Mouse (Mus musculus) cerebellum, postnatal 25 days (tissue): Measurements from ENCODE around the gene Mbnl2.
A peak's percentile ranks its signal among the peaks of the same experiment; 100 is the strongest.

Experiments
- DNase-seq, 2 experiments: peaks; one replicate each; pipeline ENCODE4 v3.0.0; 2021; ENCODE audit warnings: mixed read lengths in 2 of 2

Gene Mbnl2

DNA sequence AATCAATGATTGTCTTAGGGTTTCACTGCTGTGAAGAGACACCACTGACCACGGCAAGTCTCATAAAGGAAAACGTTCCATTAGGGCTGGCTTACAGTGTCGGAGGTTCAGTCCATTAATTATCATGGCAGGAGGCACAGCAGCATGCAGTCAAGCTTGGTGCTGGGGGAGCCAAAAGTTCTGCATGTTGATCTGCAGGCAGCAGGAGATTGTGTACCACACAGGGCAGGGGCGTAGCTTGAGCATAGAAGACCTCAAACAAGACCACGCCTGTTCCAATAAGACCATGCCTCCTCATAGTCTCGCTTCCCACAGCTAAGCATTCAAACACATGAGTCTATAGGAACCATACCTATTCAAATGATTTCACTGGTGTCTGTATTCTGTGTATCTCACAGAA lies 85.7 kb downstream of the Mbnl2 start:
- DNase-seq: no peak

DNA sequence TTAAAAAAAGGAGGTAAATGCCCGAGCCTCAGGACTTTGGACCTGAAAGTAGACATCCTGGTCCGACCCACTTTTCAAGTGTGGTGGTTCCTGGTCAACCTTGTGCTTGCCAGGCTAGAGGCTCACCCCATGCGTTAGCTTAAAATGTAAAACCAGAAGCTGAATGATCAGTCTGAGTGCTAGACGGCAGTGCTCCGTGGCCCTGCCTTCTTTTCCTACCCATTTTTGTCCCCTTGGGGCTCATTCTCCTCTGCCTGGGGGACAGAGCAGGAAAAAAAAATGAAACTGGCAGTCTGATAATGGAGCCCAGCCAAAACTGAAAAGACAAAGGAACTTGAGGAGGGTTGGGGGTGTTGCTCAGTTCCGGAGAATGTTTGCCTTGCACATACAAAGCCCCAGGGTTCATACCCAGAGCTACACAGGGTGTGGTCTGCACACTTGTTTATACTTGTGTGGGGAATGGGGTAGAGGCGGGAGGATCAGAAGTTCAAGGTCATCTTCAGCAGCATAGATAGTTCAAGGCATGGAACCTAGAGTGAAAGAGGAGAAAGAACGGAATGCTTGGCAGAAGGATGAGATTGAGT lies 87.0 kb downstream of the Mbnl2 start:
- DNase-seq: no peak

DNA sequence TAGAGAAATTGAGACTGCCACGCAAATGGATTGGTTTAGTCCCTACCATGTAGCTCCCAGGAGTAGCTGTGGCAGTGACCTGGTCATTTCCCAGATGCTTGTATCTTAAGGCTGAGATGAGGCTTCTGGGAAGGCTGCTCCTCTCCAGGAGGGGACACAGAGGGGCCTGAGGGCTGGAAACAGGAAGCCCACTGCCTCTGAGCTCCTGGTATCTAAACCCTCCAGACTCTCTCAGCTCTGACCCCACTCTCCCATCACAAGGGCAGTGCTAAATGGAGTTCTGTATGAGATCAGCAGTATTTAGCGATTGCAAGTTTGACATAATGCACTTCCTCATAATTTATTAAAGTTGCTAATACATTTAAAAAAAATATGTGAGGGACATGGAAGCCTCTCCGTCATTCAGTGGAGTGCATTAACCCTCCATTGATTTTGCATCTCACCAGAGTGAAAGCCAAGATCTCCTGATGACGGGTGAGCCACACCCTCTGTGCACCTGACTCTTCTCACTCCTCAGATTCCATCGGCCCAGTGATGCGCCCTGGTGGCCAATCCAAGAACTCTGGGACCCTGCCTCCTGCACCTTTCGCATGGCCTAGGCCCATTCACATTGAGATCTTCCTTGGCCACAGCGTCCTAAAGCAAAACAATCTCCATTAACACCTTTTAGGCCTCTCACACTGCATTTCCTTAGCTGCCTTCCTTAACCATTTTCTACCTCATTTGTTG lies 87.8 kb downstream of the Mbnl2 start:
- DNase-seq: no peak

DNA sequence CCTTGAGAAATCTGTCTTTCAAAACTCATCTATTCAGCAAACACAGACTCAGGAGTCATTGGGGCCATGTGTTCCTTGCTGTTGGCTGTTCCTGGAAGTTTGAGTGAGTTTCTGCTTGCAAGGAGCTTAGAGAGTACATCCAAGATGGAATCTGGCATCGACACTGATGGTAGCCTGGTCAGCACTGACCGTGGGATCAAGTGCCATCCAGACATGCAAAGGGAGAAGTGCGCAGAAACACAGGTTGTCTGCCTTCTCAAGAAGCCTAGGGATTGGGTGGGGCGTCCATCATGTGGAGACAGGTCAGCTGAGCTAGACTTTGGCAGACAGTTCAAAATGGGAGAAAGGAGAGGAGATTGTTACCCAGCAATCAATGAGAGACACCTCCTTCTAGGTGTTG lies 89.6 kb downstream of the Mbnl2 start:
- no peak for DNase-seq

DNA sequence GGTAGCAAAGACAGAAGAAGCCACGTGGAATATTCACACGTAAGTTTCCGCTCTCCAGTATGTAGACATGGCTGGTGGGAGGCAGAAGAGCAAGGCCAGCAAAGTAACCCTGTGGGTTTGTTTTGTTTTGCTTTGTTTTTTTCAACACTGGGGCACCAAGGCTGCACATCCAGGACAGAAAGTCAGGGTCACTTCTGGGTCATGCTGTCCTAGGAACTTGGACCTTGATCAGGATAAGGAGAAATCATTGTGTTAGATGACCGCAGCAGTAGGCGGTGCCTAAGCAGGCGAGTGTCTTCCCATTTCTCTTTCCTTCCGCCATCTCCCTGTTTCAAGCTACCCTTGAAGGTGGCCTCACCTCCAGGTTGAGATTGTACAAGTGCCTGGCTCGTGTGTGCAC lies 91.5 kb downstream of the Mbnl2 start:
- DNase-seq: no peak

DNA sequence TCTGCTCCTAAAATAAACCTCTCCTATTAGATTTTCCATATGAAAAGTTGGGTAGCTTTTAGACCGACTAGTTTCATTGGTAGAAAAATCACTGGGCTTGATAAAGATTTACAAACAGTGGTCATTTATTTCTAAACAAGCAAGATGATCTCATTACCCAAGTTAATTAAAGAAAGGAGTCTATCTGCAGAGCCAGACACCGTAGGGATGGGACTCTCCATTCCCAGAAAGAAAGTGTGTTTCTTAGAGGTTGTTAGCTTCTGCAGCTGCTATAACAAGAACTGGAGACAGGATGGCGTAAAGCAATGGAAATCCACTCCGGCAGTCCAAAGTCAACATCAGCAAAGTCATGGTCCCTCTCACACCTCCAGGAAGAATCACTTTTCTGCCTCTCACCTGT lies 92.1 kb downstream of the Mbnl2 start:
- no peak for DNase-seq

DNA sequence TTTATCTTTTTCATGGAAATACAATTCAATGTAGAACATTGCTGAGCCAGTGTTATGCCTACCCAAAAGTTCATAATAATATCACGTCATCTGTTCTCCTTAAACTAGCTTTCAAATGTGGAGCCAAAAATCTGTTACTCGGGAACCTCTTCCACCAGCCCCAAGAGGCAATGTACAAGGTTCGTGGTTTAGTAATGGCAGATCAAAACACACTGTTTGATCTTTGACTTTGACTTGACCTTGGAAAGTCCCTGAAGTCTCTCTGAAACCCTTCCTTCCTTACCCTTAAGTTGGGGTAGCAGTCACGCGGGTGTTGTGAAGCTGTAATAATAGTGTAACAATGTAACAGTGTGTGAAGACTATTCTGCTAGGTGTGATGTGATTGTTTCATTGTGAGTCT lies 93.0 kb downstream of the Mbnl2 start:
- DNase-seq: no peak

DNA sequence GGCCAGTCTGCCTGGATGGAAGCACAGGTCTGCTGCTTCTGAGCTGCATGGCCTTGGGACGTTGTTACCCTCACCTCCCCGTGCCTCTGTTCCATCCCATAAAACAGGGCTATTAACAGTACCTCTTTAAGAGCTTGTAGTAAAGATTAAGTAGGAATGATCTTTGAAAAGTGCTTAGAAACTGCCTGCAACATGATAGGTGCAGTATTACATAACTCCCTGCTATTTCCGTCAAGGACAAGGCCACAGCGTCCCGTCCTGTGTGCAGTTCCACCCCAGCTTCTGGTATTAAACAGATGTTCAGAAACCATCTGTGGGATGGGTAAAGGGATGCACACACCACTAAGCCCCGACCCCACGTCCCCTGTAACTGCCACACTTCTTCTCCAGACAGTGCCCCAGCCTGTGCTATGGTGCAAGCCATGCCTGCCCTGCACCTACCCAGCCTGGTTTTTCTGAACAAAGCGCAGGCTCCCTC lies 93.5 kb downstream of the Mbnl2 start:
- no peak for DNase-seq

DNA sequence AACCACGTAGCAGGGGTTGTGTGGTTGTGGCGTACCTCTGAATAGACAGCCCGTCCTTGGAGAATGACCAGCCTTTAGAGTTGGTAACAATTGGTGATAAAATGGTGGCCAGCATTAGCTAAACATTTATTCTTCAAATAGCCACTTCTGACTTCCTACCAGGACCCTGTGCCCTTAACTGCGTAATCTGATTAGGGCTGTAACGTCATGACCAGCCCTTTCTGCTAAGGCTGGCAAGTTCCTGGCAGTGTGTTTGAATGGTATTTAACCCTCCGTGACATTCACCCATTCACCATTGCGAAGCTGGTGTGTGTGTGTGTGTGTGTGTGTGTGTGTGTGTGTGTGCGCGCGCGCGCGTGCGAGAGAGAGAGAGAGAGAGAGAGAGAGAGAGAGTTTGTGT lies 94.6 kb downstream of the Mbnl2 start:
- DNase-seq: no peak

DNA sequence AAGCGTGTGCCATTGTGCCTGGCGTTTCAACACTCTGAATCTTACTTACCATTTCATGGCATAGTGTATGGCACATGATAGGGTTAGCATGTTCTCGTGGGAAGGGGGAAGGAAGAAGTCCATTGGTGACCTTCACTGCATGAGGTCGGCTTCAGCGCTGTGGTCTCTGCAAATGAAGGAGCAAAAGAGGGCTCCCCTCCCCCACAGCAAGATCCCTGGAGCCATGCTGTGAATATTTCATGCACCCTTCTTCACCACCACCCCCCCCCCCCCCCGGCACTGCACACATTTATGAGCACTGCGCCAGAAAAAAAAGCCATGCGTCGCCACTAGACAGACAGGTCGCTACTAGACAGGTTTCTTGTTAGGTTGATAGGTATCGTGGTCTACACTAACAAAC lies 95.2 kb downstream of the Mbnl2 start:
- no peak for DNase-seq

DNA sequence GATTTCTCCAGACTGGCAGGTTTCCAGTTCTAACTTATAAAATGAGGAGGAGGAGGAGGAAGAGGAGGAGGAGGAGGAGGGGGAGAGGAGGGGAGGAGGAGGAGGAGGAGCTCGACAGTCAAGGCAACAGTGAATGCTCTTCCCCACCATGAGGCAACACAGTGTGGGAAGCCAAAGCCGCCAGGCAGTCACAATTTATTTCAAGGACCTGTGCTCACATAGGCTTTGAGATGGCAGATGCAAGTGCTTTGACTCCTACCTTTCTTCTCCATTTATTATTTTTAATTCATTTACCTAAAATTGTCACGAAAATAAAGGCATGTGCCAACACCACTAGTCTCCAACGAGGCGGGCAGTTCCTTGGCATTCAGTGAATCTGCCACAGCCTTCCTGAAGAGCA lies 95.7 kb downstream of the Mbnl2 start:
- DNase-seq: no peak

DNA sequence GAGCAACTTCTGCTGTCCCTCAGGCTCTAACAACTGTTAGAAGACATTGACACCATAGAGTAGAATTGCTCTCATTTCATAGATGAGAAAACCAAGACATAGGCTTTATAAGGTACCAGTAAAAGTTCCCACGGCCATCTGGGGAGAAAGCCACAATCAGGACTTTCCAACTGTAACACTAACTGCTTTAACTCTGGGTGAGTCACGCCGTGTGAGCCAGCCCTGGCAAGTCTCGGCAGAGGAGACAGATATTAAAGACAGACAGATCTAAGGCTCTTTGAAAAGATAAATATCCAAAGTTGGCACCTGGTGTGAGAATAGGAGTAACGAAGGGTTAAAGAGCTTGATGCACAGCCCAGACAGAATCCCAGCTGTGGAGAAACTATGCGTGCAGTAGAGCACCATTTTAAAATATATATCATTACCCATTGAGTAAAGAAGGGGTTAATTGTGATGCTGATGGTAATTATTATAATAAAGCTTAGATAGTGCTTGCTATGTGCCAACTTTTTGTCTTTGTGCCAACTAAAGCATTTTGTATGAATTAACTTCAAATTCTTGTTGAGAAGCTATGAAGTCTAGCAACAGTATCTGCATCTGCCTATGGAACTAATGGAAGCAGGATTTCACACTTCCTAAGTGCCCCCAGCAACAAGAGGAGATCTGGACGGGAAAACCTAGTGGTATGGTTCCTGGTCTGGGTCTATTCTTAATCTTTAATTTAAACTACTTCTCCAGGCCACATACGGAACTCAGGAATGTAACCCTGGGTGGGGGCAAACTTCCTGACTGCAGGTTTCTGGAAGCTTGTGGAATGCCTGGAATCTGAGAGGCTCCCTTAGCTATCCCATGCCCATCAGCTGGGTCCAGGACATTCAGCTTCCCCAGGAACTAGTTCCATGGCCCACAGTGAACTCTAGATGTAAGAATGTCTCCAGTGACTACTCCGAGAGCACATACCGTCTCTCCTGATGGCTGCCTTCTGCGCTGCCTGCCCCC lies 97.9 kb downstream of the Mbnl2 start:
- no peak for DNase-seq

DNA sequence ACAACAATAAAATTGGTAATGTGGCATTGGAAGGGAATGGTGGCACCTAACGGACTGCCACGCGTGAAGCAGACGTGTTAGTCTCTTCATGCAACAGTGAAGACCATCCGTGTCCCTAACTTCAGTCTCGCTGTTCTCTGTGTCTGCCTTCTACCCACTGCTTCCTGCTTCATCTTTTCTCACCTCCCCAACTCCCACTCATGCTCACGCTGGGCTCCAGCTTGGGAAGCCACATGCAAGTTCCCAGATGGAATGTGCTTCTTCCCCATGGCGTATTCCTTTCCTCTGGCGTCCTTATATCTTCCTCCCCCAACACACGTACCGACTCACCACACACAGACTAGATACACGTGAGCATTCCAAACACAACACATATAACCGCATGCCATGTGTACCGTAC lies 99.3 kb downstream of the Mbnl2 start:
- no peak for DNase-seq

DNA sequence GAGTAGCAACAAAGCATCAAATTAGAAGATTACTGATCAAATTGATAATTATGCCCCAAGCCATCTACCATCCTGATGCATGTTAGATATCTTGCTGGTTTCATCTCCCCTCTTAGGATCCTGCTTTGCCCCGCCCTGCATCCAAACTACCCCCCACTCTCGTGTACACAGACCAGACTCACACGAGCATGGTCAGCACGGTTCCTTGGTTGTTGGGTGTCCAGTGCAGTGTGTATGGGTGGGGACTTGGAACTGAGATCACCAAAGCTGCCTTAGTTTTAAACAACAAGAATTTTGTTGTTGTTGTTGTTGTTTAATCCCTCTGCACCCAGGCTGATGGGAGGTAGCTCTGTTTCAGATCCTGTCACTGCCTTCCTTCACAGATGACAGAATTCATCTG lies 101.7 kb downstream of the Mbnl2 start:
- no peak for DNase-seq

DNA sequence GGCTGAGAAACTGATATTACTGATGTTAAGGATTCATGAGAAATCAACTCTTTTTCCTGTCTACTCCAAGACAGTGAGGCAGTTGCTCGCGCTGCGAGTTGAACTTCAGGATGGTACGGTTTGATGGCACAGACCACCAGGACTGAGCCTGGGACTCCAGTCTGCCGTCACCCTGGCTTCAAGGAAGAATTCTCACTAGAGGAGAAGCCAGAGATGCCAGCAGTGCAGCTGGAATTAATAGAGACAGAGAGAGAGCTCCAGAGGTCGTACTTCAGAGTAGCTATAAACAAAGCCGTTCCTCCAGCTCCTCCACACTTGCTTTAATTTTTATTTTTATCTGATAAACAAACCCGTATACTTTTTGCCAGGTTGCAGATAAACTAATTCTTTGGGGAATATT lies 102.5 kb downstream of the Mbnl2 start:
- DNase-seq: no peak

DNA sequence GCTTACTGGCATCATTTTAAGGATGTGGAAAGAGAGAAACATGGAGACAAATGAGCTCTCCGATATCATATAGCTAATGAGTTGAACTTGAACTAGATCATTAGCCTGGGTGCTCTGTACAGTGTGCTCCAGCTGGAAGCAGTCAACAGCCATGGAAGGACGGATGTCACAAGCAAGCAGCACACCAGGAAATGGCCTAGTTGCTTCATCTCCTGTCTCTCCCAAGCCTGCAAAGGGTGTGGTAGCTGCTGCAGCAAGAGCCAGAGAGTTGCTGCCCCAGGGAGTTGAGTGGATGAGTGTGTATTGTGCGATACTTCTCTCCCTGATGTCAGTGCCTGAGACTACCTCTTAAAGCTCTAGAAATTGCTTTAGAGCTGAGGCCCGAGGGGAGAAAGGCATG lies 104.2 kb downstream of the Mbnl2 start:
- peak in 1 of 2 experiments; percentile 5 for DNase-seq

DNA sequence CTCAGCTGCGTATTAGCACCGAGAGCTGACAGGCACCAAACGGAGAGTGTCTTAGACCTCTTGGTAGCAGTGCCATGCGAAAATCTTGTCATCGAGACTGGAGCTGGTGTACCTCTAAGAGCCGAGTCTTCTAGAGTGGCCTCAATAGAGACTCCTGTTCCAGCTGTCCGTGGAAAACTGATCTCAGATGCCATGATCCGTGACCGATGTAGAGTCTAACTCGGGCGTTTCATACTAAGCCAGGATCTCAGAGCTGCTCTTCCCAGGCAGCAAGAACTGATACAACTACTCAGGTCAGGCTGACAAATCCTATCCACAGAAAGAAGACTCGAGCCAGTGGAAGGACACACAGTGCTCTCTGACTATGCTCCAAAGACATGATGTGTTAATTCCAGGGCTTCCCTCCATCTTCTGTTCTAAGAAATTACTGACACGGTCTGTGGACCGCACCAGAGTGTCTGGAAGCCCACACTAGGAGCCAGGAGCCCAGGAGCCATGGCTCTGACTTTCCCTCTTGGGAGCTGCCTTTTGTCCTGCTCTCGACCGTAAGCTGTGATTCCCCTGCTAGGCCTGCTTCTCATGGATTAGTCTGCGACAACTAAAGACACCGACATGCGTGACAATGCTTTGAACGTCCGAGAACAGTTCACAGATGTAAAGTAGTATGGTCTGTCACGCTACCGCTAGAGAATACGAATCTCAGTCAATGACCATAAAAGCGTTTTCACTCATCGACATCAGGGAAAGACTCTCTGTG lies 106.1 kb downstream of the Mbnl2 start:
- no peak for DNase-seq

DNA sequence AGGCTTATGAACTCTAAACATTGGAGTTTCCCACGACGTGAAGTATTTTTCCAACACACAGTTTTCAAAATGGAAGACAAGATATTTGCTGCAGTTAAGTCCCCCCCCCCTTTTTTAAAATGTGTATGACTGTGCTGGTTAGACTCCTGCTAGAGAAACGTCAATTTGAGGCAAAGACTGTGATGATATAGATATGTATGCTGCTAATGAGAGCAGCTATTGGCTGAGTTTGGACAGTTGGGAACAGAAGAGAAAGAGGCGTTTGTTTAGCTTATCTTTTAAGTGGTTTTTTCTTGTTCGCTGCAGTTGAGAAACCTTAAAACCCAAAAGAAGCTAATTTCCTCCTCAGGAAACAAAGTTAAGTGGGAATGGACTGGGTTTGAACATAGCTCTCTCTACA lies 106.7 kb downstream of the Mbnl2 start:
- DNase-seq: no peak

DNA sequence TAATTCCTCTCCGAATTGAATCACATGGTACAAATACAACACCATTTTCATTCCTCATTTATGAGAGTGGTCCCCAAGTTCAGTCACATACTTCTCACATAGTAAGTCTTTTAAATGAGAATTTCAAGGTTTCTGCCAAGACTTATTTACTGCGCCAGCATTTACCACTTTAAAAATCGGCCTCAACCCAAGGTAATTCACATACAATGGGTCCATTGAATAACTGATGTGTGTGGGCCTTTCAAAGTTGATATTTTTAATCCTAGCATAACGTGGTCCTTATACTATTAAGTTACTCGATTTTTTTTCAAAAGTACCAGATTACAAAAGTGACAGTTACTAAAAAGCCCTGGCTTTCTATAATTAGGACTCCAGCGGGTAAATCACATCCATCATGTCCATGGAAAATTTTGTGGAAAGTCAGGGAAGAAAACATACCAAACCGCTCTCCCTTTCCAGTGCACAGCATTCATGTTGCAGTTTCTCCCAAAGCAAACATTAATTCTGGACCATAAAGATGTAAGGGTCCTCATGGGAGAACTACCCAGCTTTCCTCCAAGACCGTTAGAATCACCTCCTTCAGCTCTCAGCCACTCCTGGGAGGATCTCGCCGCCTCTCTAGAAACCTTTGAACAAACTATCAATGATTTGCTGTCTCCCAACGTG lies 107.8 kb downstream of the Mbnl2 start:
- DNase-seq: no peak

DNA sequence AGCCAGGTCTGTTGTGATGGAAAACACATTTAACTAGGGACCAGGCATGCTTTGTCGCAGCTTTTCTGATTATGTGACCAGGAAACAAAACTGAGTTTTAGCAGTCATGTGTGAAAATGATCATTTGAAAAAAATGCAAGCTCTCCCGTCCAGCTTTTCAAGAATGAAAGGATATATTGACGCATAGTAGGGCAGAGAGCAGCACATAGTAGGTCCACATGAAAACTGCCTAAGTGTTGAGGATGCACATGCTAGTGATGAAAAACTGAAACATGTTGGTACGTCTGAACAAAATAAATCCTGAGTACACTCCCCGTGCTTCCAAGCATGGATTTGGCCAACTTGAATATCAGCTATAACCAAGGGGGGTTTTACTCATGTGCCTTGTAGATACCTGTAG lies 109.1 kb downstream of the Mbnl2 start:
- no peak for DNase-seq

DNA sequence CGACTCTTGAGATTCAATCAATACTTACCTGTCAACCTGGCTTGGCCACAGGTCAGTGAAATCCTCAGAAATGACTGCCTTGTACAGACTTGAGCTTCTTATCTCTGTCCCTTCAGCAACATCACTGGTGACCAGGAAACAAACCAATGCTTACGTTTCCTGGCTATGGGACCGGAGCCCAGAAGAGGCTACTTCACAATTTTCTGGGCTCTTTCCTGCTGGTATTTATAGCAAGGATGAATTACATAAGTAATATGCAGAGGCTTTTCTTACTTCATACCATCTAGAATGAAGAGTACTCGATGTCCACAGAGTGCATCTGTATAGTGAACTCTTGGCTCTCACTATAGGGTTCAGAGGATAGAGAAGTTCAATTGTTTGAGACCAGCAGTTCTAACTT lies 111.8 kb downstream of the Mbnl2 start:
- DNase-seq: no peak
